Mouse (Mus musculus) activated CD4-positive, CD25-positive, alpha-beta regulatory T cell, adult 4 months (primary cell): ENCODE data around the gene En1. TPM values are rescaled to one million over a fixed set of nuclear protein-coding genes. Genes with fewer than 3 reads are reported as not detected.

ENCODE experiments used
- ATAC-seq: one replicate; pipeline ENCODE4 v1.8.0; 2017
- polyA plus RNA-seq, 2 experiments: library from polyadenylated mRNA; unstranded; fragments of 100-300 nt; shearing (Covaris generic); gene quantifications; one replicate each; pipeline ENCODE4 v1.2.1; 2017

En1 gene
- polyA plus RNA-seq, 2 experiments from 2014 or later = not detected

DNA sequence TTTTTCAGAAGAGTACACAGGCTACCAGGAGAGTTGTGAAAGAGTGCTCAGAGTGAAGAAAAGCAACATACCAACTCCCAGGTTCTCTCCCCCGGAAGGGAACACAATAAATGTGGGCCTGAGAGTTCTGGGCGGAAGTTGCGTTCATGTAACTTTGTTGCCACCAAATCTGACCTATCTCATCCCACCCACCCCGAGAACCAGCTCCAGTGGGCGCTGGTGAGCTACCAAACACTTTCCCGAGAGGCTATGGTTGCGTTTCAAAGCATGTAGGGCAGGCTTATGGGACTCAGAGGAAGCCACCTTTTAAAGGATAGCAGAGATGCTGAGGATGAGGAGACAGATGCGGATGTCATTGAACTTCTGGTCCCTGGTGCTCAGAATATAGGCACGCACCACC lies 26.6 kb downstream of the En1 start:
- no peak for ATAC-seq

DNA sequence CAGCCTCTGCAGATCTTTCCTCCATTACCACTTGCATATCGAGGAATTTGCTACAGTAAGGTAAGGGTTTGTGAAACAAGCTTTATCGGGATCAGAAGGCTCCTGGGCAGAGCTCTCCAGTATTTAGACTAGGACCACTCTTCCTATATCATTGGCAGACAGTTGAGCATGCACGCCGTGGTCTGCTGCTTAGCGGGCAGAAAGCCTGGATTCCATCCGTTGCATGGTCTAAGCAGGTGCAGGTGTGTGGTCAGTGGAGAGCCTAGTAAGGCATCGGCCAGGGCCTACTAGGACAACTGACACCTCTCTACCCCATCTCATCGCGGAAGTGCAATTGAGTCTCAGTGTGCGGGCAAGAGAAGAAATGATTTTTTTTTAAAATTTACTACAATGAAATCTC lies 41.2 kb downstream of the En1 start:
- no peak for ATAC-seq

DNA sequence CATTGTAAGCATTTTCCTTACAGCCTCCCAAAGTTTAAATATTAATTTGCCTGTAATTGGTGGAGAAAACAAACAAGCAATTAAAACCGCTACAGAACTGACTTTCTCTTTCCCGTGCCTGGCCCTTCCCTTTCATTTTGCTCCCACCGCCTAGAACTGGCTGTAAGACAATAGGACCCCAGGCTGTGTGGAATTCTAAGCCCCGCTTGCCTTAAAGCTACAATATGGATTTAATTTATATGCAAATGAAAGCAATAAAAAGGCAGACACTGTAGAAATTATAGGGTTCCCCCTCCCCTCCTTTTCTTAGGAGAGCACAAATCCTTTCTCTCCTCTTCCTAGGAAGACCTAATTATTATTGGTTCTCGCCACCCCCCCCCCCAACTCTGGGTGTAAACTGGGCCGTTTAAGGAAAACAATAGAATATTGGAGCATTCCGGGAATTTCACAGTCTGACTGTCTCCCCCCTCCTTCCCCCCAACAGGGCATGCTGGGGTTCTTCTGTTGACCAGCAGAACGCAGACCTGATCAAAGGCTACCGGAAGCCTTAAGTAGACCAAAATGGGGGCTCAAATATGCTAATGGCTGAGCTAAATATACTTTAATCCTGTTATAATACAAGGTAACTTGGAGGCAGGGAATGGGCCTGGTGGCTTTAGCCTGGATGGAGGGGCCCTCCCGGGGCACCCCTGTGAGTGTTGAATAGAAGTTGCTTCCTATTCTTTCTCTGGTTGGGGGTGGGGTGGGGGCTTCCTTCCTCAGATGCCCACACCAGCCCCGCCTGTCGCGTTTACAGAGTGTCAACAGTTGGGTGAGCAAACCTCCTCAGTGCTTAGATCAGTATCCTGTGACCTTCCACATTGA lies 41.9 kb downstream of the En1 start:
- ATAC-seq = no peak

DNA sequence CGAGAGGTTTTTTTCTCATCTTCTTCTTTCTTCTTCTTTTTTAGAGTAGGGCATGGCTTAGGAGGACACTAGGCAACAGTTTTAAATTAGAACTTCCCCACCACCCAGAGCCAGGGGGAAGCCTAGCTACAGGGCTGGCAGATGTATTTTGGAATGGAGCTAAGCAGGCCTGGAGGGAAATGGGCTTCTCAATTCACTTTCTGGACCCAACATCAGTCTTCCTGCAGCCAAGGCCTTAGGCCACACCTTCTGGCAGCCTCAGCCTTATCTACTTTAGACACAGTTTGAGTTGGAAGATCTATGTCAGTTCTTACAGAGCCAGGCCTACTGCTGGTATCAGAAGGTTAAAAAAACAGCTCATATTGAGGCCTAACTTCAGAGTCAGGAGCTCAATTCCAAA lies 42.5 kb downstream of the En1 start:
- ATAC-seq = no peak

DNA sequence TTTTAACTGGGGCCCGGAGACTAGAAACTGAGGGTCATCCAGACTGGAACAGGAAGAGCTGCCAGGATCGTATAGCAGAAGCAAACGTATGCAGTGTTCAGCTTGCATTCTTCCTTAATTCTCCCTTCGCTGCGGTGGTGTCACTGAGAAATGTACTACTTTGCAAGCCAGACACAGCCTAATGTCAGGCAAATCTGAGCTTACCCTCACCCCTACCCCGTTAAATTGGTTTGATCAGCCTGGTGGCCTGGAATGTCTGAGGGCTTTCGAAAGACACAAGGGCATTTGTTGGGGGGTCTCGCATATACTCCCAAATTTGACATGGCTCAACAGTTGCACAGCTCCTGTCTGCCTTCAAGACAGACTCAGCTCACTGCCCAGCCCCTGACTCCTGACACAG lies 47.9 kb downstream of the En1 start:
- ATAC-seq = no peak

DNA sequence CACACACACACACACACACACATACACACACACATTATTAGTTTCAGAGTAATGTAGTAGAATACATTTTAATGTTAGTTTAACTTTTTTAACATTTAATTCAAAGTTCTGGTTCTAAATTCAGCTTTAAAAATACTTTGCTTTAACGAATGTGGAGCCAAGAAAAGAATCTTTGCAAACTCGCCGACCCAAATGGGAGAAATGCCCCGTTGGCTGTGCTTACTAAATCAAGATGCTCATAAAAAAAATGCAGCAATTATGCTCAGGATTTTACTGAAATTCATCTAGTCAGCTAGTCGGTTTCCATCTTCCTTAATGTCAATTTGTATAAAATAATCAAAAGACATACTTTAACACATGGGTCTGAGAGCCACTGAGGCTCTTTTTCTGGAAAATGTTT lies 49.8 kb downstream of the En1 start:
- no peak for ATAC-seq

DNA sequence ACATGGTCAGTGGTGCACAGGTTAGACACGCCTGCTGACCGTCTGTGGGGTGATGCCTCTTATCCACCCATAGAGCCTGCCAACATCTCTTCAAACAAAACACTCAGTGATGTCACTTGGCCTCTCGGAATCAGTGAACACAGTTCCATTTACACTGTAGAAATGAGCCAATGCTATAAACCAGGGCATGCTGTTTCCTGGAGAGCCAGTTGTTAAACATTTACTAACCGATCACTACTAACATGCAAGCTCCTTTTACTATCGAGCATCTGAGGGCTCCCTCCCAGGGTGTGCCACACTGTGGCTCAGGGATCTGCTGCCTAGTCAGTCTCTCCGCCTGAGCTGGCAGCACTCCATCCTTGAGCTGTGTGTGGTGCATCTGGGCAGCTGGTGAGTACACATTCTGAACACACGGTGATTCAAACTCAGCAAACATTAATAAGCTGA lies 52.8 kb downstream of the En1 start:
- no peak for ATAC-seq

Other genes starting within 250 kb of the En1 start
- not detected for gene Marco, start 97.4 kb upstream of the En1 start, polyA plus RNA-seq